Mouse (Mus musculus) megakaryocyte, adult 5-6 weeks (primary cell): Measurements from ENCODE around the gene Ss18l2. TPM values are rescaled to one million over a fixed set of nuclear protein-coding genes. Genes with fewer than 3 reads are reported as not detected.

ENCODE experiments used
- ATAC-seq: 2 replicates; pipeline ENCODE4 v1.8.0; 2016; ENCODE audit warnings: mild to moderate bottlenecking, inconsistent platforms; ENCODE audit not compliant: poor library complexity, severe bottlenecking
- total RNA-seq, 2 experiments: library from RNA; stranded (forward) in 1 of 2; stranded (reverse) in 1 of 2; fragments of 153-499, 151-499 nt in 1 of 2; fragments of 221-1000, 200-1000 nt in 1 of 2; gene quantifications; 2 replicates each; pipeline versions ENCODE4 v1.2.3 to v1.2.4; 2015 to 2017

The Ss18l2 gene
- total RNA-seq, 2 experiments from 2014 or later: 29.8 to 36.2 TPM

- ATAC-seq: no peak
Observed at GRCm38 (mm10) chr9:121757835-121758814, 48.0 kb downstream of the Ss18l2 start.

DNA sequence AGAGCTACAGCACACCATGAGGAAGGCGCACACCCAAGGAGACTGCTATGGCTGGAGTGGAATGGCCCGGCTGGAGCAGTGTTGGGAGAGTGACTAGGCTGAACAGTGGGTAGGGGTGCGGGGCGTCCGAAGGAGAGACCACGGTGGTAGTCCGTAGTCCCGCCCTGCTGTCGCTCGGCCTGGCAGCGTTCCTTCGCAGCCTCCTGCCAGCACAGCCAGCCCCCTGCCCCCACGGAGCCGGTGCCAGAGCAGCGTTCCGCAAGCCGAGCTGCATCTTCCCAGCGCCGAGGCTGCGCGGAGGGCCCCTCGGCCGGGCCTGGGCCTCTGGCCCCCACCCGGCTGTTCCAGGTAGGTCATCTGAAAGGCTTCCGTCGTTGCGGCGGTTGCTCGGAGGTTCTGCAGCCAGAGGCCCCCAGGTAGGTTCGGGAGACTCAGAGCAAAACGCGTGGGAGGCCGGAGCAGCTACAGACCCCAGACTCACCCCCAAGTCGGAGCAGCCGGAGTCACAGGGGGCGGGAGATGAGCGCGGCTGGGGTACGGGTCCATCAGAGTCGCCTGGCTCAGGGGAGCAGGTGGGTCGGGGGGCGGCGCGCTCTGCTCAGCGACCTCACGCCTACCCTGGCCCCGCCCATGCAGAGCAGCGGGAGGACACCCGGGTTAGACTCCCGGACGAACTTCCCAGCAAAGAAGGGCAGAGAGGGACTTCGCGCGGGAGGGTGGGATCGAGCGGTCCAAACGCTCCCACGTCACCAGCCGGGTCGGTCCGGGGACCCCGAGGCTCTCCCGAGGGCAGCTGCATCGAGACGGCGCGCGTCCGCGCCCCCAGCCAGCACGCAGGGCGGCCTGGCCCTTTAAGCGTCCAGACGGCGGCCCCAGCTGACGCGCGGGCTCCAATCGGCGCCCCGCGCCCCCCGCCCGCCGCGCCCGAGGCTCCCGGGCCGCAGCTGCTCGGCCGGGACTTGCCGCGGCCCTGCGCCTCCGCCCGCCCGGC, 49.3 kb downstream of the Ss18l2 start, which contains the start of gene Zfp651:
Zfp651 (plus strand) TSS at position 240 of the 991 bp plus-strand sequence.
- no peak for ATAC-seq

- no peak for ATAC-seq
Observed at GRCm38 (mm10) chr9:121760271-121761090, 50.4 kb downstream of the Ss18l2 start.

DNA sequence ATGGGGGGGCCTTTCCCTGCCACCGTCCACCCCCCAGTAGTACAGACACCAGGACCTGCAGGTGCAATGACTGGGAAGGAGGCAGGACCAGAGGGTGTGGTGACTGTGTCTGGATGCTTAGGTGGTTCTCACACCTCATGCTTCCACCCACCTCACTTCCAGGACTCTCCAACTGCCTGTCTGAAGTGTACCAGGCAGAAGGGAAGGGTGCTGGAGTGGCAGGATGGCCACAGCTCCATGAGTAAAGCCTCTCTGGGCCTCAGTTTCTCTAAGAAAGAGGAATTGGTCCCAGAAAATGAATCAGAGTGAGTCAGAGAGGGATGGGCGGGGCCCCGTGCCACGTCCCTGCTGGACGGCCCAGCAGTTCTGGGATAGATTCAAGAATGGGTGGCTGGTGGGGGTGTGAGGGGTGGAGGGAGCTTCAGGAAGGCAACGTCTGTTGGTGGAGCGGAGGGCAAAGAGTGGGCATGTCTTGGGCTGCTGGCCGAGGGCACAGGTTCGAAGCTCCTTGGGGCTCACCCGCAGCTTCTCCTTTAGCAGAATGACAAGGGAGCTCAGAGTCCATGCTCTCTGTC, 51.0 kb downstream of the Ss18l2 start:
- no peak for ATAC-seq

DNA sequence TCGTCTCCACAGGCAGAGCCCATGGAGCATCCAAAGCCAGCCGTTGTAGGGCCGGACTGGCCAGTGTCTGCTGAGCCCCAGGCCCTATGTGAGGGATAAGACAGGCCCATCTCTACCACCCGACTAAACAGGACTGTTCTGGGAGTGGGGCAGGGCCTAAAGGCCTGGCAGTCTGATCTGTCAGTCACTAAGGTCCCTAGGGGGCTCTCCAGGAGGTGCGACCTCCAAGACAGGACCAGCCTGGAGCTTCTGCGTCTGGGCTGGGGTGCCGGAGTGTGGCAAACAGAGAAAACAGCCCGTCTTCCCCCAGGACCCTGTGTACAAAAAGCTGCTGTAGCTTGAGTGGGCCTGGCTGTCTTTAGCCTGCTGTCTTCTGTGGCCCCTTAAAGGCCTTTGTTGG, 51.7 kb downstream of the Ss18l2 start:
- ATAC-seq: no peak

- no peak for ATAC-seq
Observed at GRCm38 (mm10) chr9:121762248-121762647, 52.1 kb downstream of the Ss18l2 start.

GRCm38 (mm10) chr9:121762761-121763160, 52.6 kb downstream of the Ss18l2 start:
- no peak for ATAC-seq

Other genes with a start within 250 kb of the Ss18l2 start
- gene Cck, start 214.6 kb upstream of the Ss18l2 start, total RNA-seq (2015): not detected in 2 replicates
- not detected in 2 replicates for gene Cck, start 214.6 kb upstream of the Ss18l2 start, total RNA-seq (2017)
- gene Lyzl4, start 68.2 kb upstream of the Ss18l2 start, total RNA-seq (2015): not detected in 2 replicates
- gene Lyzl4, start 68.2 kb upstream of the Ss18l2 start, total RNA-seq (2017): not detected in 2 replicates
- 0.18 and 1.3 TPM in 2 replicates for gene Vipr1, start 67.6 kb upstream of the Ss18l2 start, total RNA-seq (2015)
- 0.28 and 0.55 TPM in 2 replicates for gene Vipr1, start 67.6 kb upstream of the Ss18l2 start, total RNA-seq (2017)
- gene Sec22c, start 4.8 kb upstream of the Ss18l2 start, total RNA-seq (2015): 5.9 and 8.6 TPM in 2 replicates
- gene Sec22c, start 4.8 kb upstream of the Ss18l2 start, total RNA-seq (2017): 4.4 and 5.2 TPM in 2 replicates
- 72.1 and 87.3 TPM in 2 replicates for gene Nktr, start 8.8 kb downstream of the Ss18l2 start, total RNA-seq (2015)
- 69.6 and 110 TPM in 2 replicates for gene Nktr, start 8.8 kb downstream of the Ss18l2 start, total RNA-seq (2017)
- gene Zfp651, start 49.0 kb downstream of the Ss18l2 start, total RNA-seq (2015): not detected in 2 replicates
- gene Zfp651, start 49.0 kb downstream of the Ss18l2 start, total RNA-seq (2017): not detected in 2 replicates
- gene Klhl40, start 67.3 kb downstream of the Ss18l2 start, total RNA-seq (2015): not detected in 2 replicates
- not detected in 2 replicates for gene Klhl40, start 67.3 kb downstream of the Ss18l2 start, total RNA-seq (2017)
- not detected in 2 replicates for gene Hhatl, start 82.2 kb downstream of the Ss18l2 start, total RNA-seq (2015)
- not detected in 2 replicates for gene Hhatl, start 82.2 kb downstream of the Ss18l2 start, total RNA-seq (2017)
- gene Ccdc13, start 129.1 kb downstream of the Ss18l2 start, total RNA-seq (2015): not detected in 2 replicates
- not detected in 2 replicates for gene Ccdc13, start 129.1 kb downstream of the Ss18l2 start, total RNA-seq (2017)
- 64.0 and 80.3 TPM in 2 replicates for gene Higd1a, start 148.0 kb downstream of the Ss18l2 start, total RNA-seq (2015)
- gene Higd1a, start 148.0 kb downstream of the Ss18l2 start, total RNA-seq (2017): 9.5 and 13.5 TPM in 2 replicates
- not detected in 2 replicates for gene Ackr2, start 188.0 kb downstream of the Ss18l2 start, total RNA-seq (2015)
- gene Ackr2, start 188.0 kb downstream of the Ss18l2 start, total RNA-seq (2017): not detected in 2 replicates
- not detected in 2 replicates for gene Cyp8b1, start 206.0 kb downstream of the Ss18l2 start, total RNA-seq (2015)
- gene Cyp8b1, start 206.0 kb downstream of the Ss18l2 start, total RNA-seq (2017): 0.18 TPM in 1 of 2 replicates, not detected in the other
- not detected in 2 replicates for gene Fam198a, start 240.7 kb downstream of the Ss18l2 start, total RNA-seq (2015)
- gene Fam198a, start 240.7 kb downstream of the Ss18l2 start, total RNA-seq (2017): not detected in 2 replicates